Mouse (Mus musculus) naive thymus-derived CD4-positive, alpha-beta T cell, adult 2 months (primary cell): ENCODE data around the gene Spcs2.
A peak's percentile ranks its signal among the peaks of the same experiment; 100 is the strongest.
"Not testable (repeated sequence)": the region's sequence is repeated elsewhere in the genome, so short reads cannot be mapped to it uniquely, and the experiment has no call there.

Experiments
- DNase-seq: peaks from one replicate; pipeline ENCODE4 v3.0.0-alpha.2; 2011; ENCODE audit warnings: low read depth

The Spcs2 gene

DNA sequence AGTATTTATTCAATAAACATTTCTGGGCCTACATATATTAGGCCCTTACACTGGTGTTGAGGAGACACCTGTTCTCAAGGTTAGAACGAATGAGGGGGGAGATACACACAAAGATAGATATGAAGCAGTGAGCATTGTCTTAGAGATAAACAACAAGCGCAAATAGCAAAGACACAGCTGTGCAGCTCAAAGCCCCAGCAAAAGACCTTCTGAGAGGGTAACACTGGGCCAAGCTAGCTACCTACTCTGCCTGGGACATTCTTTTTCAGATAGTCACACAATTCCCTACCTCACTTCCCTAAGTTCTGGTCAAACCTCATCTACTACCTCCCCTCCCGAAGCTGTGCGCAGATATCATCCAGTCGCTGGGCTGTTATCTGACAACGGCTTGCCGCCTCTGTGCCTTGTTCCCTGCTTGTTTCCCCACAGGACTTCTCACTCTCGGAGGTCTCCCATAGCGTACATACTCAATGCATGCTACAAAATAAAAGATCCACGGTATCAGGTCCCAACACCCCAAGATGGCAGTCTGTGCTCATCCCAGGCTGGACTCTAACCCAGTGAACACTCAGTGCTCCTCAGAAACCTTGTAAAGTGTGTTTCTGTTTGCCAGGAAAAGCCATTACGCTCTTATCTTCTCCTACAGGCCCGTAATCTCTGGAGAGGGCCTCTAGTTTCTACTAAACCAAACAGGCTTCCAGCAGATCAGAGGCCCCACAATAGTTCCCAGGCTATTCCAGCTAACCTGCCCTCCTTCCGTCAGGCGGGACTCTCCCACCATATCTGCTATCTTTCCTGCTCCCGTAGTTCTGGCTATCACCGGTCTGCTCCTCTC, 38.4 kb downstream of the Spcs2 start:
- no peak for DNase-seq

GRCm38 (mm10) chr7:99823045-99823663, 40.1 kb downstream of the Spcs2 start:
- peak; percentile 35 for DNase-seq

- DNase-seq: peak; percentile 40
Observed at GRCm38 (mm10) chr7:99822426-99822825, 40.8 kb downstream of the Spcs2 start.

- DNase-seq: no peak
Observed at GRCm38 (mm10) chr7:99821953-99822352, 41.3 kb downstream of the Spcs2 start.

DNA sequence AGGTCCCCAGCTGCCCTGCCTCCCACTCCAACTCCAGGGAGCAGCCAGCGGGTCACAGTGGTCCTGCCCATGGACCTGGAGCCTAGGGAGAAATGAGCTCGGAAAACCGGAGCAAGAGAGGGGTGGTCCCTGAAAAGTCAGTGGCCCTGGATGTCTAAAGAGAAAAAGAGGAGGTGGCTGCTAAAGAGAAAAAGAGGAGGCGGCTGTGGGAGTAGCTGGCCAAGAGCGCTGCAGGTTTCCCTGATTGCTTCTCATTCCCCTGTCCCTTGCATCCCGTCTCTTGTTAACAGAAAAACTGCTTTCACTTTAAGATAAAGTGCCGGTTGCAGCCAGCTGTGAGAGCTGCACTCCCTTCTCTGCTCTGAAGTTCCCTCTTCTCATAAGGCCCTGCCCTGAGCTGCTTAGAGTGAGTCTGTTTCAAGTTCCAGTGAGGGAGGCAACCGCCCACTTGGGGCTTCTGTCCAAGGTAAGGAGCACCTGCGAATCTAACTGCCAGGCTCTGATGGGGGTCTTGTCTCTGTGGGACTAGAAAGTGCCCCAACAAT, 45.0 kb downstream of the Spcs2 start:
- peak; percentile 64 for DNase-seq

- peak; percentile 75 for DNase-seq
Observed at GRCm38 (mm10) chr7:99813394-99813793, 49.9 kb downstream of the Spcs2 start.

DNA sequence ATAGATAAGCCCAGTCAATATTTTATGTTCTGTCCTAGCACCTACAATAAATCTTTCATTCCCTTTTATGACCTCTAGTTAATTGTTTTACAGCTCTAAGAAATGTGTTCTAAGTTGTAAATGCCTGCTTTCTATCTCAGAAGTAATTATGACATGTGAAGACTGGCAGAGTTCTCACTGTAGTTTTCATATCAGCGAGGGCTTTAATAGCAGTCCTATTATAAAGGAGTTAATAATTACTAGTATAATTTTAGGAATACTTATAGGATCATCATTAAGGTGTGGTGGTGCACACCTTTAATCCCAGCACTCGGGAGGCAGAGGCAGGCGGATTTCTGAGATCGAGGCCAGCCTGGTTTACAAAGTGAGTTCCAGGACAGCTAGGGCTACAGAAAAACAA, 51.6 kb downstream of the Spcs2 start:
- DNase-seq: no peak

DNA sequence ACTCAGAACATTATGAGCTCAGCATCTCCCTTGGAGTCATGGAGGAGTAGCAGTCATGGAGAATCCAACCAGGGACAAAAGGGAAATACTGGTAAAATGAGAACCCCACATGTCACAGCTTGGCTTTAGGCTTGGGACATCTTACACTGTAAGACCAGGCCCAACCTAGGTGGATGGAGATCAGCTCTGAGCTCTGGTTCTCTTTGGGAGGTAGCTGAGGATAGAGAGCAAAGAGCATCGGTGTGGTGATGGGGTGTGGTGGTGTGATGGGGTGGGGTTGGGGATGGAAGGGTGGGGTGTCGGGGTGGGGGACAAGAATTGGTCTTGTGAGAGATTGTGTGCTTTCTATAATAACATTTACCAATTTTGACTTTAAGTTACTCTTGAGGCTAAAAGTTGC, 52.4 kb downstream of the Spcs2 start:
- no peak for DNase-seq

- not testable (repeated sequence) for DNase-seq
Observed at GRCm38 (mm10) chr7:99807043-99807442, 56.2 kb downstream of the Spcs2 start.

DNA sequence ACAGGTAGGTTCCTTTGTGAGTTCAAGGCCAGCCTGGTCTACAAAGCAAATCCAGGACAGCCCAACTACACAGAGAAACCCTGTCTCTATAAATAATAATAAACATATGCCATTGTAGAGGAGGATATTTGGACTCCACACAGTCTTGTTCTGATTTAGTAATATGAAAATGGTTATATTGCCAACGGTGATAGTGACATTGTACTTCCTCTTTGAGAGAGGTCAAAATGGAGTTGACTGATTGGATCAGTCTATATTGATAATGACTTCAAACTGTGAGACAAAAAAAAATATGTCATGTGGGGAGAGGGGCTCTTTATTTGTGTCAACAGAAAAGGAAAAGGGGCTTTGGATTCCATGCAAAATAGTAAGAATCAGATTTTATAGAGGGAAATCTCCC, 57.9 kb downstream of the Spcs2 start:
- no peak for DNase-seq

GRCm38 (mm10) chr7:99804033-99804432, 59.2 kb downstream of the Spcs2 start:
- not testable (repeated sequence) for DNase-seq

DNA sequence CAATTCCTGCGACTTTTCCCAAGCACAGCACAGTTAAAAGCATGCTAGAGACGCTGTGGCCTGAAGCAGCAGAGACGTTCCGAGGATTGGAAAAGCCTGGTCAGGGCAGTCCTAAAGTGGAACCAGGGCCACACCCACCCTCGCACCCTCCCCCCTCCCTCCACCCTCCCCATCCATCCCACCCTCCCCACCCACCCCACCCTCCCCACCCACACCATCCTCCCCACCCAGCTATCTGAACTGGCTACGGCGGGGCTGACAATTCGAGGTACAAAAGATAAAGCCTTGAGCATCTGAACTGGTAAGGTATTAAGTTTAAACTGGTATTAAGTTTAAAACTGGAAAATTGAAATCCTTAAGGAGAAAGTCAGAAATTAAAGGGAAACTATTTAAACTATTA, 59.7 kb downstream of the Spcs2 start:
- no peak for DNase-seq

- no peak for DNase-seq
Observed at GRCm38 (mm10) chr7:99799118-99799517, 64.1 kb downstream of the Spcs2 start.

GRCm38 (mm10) chr7:99797911-99798647, 65.2 kb downstream of the Spcs2 start:
- peak; percentile 89 for DNase-seq

DNA sequence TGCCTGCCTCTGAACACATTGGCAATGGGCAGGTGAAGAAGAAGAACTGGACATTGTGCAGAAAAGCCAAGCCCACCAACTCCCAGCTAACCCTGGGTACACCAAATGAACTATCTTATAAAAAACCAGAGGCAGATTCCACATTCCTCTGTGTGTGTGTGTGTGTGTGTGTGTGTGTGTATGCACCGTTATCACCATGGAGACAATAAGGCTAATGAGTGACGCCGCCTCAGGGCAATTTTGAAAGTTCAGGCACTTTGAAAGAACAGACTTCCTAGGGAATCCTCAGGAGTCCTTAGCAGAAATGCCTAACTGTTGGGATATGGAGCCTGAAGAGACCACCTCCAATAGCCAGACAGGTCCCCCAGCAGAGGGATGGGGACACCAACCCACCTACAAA, 66.0 kb downstream of the Spcs2 start:
- no peak for DNase-seq

DNA sequence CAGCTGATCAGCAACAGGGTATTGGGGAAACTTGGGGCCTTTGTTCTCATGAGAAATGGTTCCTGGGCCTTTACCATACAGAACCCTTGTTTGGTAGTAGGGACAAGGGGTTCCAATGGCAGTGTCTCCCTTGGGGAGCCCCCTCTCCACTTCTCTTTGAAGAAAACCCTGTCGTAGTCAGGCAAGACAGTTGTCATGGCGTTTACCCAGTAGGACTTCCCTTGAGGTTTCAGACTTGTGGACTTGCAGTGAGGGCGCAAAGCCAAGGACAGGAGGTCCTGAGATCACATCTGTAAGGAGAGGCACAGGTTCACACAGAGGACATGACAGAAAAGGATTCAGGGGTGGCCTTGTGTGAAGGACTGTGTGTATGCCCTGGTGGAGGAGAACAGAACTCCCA, 66.8 kb downstream of the Spcs2 start:
- DNase-seq: no peak

- DNase-seq: peak; percentile 45
Observed at GRCm38 (mm10) chr7:99795192-99795981, 67.9 kb downstream of the Spcs2 start.

DNA sequence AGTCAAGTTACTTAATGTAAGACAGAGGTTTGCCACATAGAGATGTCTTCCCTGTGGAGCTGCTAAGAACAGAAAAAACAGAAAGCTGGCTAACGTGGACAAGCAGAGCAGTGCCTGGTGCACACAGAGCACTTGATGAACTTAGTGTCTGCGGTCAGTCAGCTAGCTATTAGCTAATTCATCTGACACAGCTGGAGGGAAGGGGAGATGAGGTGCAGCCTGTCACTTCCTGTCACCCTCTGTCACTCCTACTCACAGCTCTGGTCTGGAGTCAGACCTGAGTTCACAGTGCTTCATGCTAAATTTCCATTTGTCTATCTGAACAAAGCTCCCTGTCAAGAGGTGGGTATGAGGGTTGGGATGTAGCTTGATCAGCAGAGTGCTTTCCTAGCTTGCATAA, 69.2 kb downstream of the Spcs2 start:
- no peak for DNase-seq

DNA sequence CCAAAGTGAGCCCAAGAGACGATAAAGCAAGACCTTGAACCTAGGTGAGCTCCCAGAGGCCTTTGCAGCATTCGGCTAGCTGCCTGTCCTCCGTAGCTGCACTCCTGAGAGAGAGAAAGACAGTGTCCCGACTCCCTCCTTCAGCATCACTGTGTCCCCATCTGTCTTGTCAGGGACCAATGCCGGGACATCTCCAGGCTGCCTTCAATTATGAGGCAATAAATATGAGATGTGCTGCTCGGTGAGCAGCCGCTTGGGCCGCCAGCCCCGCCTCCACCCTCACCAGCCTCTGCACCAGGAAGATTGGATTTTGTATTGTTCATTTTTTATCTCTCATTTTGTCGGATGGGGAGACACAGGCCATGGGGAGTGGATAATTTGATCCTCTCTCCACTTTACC, 72.4 kb downstream of the Spcs2 start:
- DNase-seq: no peak

GRCm38 (mm10) chr7:99788563-99788962, 74.7 kb downstream of the Spcs2 start:
- DNase-seq: no peak

GRCm38 (mm10) chr7:99787935-99788334, 75.3 kb downstream of the Spcs2 start:
- no peak for DNase-seq
